Mouse (Mus musculus) bone marrow, adult 2 months (tissue): ENCODE measurements around the gene Arhgef10l.

Source experiments
- CTCF ChIP-seq: fragments of 200-500 bp; IDR thresholded peaks from 2 replicates; pipeline ENCODE4 v1.5.1; 2011; ENCODE audit warnings: low read length, control low read depth; ENCODE audit not compliant: control insufficient read depth, insufficient read depth
- POLR2A ChIP-seq: fragments of 200-500 bp; IDR thresholded peaks from 2 replicates; pipeline ENCODE4 v1.6.1; 2011; ENCODE audit warnings: low read depth, mild to moderate bottlenecking, control low read depth, low read length, borderline replicate concordance; ENCODE audit not compliant: control insufficient read depth

DNA sequence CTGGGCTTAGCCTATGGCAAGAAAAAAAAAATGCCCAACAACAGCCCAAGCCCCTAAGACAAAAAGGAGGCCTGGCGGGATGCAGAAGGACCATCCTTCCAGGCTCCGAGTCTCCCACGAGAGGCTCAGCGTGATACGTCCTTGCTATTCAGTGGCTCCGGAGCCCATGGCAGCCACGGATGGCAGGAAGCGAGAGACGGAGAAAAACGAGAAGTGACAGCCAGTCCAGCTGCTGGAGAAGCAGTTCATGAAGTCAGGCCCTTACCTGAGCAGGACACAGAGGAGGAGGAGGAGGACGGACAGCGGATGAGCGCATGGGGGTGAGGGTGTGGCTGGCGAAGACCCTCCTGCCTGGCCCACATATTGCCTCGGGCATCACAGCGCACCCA lies 84.5 kb downstream of the Arhgef10l start:
- TF ChIP-seq CTCF (no peak), POLR2A (peak; percentile 41; the same call in 1 of the 2 replicates)
